Mouse (Mus musculus) spleen, adult 2 months (tissue): Measurements from ENCODE around the gene Wdr62.

ENCODE experiments used
- CTCF ChIP-seq: fragments of 200-500 bp; IDR thresholded peaks from 2 replicates; pipeline ENCODE4 v1.5.1; 2011; ENCODE audit warnings: mild to moderate bottlenecking, inconsistent platforms; ENCODE audit not compliant: insufficient read depth, insufficient read length, insufficient replicate concordance; ENCODE audit errors: extremely low read depth
- POLR2A ChIP-seq: fragments of 200-500 bp; IDR thresholded peaks from 2 replicates; pipeline ENCODE4 v1.6.1; 2011; ENCODE audit warnings: low read depth, low read length, inconsistent platforms

GRCm38 (mm10) chr7:30251956-30252954, 28.0 kb downstream of the Wdr62 start:
- TF ChIP-seq POLR2A (no peak), CTCF (no peak)
